Mouse (Mus musculus) embryonic stem cell, embryonic (primary cell): ENCODE measurements at regions not wholly inside any gene's neighbourhood (a gene's known extent, or its start where the extent isn't known, plus 50 kb on each side); places are given as distances from the start of the nearest gene placed in this dataset.

ENCODE experiments used
- CTCF ChIA-PET, 4 experiments: fragments of 300-600 bp in 2 of 4; fragments of 350-600 bp in 2 of 4; sonication (Branson Sonifier 250); formaldehyde crosslinking; loops; one replicate each; lab custom pipeline; 2022; ENCODE audit warnings: inconsistent platforms in 2 of 4; lab: Charles Lee
- POLR2A ChIA-PET, 4 experiments: fragments of 300-600 bp in 2 of 4; fragments of 350-600 bp in 2 of 4; sonication (Branson Sonifier 250); formaldehyde crosslinking; loops; one replicate each; lab custom pipeline; 2022; ENCODE audit warnings: antibody characterized with exemption in 4 of 4, inconsistent platforms in 1 of 4; lab: Charles Lee

GRCm38 (mm10) chr7:37159801-37160200, 461.9 kb downstream of the Tshz3 start:
- ChIA-PET CTCF (no interaction called here), POLR2A (no interaction called here)

- POLR2A ChIA-PET = interaction anchor here in 1 of 4 experiments (0.6 kb wide), 1 partner anchor 18 kb away, joined by 3 read pairs; no protein-coding TSS in a partner anchor
Measured at GRCm38 (mm10) chr7:37168883-37169282, 471.0 kb downstream of the Tshz3 start.

GRCm38 (mm10) chr7:37175746-37176145, 477.8 kb downstream of the Tshz3 start:
- CTCF ChIA-PET = no interaction called here
- POLR2A ChIA-PET = interaction anchor here in 3 of 4 experiments (0.6 to 1.0 kb wide), 4 partner anchors 38 to 434 kb away, joined by 3 to 4 read pairs (median 3); no protein-coding TSS in a partner anchor

More at GRCm38 (mm10) chr7:37168883-37169282, 471.0 kb downstream of the Tshz3 start:
- CTCF ChIA-PET = no interaction called here

DNA sequence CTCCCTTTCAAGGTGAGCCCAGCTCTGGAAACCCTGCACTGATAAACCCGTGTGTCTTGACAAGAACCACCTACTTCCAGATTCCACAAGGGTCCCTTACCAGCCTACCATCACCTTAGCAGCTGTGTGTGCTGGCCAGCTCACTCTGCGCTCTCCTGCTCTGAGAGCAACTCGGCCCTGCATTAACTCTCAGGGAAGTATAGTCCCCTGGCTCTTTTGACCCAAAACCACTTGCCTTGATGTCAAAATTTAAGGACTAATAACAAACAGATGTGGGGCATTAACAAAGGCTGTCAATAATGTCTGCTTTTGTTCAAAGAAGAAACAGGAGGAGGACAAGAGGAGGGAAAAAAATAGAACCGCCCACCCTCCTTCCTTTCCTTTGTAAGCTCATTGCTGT, 480.3 kb downstream of the Tshz3 start:
- POLR2A ChIA-PET = no interaction called here
- CTCF ChIA-PET = no interaction called here

DNA sequence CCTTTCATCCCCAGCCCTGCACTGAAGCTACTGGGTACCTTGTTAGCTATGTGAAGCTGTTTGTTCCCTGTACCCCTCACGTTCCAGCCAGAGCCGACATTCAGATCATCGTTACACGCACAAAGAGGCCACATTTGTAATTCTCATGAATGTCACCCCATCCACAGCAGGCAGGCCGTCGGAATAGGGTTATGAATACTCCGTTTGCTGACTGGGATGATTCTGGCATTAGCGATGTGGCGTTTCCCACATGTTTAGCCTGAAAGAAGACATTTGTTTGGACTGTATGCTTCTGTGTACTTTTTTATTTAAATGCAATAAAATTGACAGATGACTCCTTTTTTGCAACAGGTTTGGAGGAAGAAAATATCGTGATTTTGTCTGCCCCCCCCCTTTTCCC, 482.0 kb downstream of the Tshz3 start:
- ChIA-PET POLR2A (no interaction called here), CTCF (no interaction called here)

GRCm38 (mm10) chr7:37180416-37180815, 482.5 kb downstream of the Tshz3 start:
- ChIA-PET POLR2A (no interaction called here), CTCF (no interaction called here)

GRCm38 (mm10) chr7:37181109-37181508, 483.2 kb downstream of the Tshz3 start:
- CTCF ChIA-PET = interaction anchor here in 1 of 4 experiments (0.5 kb wide), 1 partner anchor 591 kb away, joined by 3 read pairs; no protein-coding TSS in a partner anchor
- POLR2A ChIA-PET = no interaction called here

- POLR2A ChIA-PET = no interaction called here
Measured at GRCm38 (mm10) chr7:37192536-37192935, 494.6 kb downstream of the Tshz3 start.

DNA sequence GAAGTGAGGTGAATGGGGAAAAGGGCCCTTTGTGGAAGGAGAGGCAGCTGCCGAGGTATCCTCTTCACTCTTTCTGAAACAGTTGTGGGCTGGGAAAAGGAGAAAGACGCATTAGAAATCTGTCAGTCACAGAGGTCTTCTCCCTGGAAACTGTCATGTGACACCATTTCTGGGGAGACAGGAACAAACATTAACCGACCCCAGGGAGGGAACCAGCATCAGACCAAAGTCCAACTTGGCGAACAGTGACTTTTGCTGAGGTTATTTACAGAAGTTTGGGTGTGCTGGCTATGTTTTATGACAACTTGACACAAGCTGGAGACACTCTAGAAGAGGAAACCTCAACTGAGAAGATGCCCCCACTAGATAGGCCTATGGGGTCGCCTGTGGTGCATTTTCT, 506.9 kb downstream of the Tshz3 start:
- POLR2A ChIA-PET = no interaction called here

More at GRCm38 (mm10) chr7:37192536-37192935, 494.6 kb downstream of the Tshz3 start:
- CTCF ChIA-PET = no interaction called here

GRCm38 (mm10) chr7:37208305-37208704, 510.4 kb downstream of the Tshz3 start:
- ChIA-PET POLR2A (no interaction called here), CTCF (no interaction called here)

More for the DNA sequence above, 506.9 kb downstream of the Tshz3 start:
- CTCF ChIA-PET = no interaction called here

- ChIA-PET CTCF (interaction anchor here in 2 of 4 experiments (0.7 to 1.0 kb wide), 2 partner anchors 27 to 45 kb away, joined by 3 to 5 read pairs; no protein-coding TSS in a partner anchor), POLR2A (interaction anchor here in 2 of 4 experiments (1.0 to 1.4 kb wide), 2 partner anchors 9 to 38 kb away, joined by 3 read pairs; no protein-coding TSS in a partner anchor)
Measured at GRCm38 (mm10) chr7:37213751-37214181, 515.8 kb downstream of the Tshz3 start.

- CTCF ChIA-PET = no interaction called here
- POLR2A ChIA-PET = no interaction called here
Measured at GRCm38 (mm10) chr7:37215498-37215897, 517.6 kb downstream of the Tshz3 start.

- POLR2A ChIA-PET = no interaction called here
- CTCF ChIA-PET = interaction anchor here in 1 of 4 experiments (0.5 kb wide), 1 partner anchor 101 kb away, joined by 8 read pairs; no protein-coding TSS in a partner anchor
Measured at GRCm38 (mm10) chr7:37220476-37220875, 522.6 kb downstream of the Tshz3 start.

DNA sequence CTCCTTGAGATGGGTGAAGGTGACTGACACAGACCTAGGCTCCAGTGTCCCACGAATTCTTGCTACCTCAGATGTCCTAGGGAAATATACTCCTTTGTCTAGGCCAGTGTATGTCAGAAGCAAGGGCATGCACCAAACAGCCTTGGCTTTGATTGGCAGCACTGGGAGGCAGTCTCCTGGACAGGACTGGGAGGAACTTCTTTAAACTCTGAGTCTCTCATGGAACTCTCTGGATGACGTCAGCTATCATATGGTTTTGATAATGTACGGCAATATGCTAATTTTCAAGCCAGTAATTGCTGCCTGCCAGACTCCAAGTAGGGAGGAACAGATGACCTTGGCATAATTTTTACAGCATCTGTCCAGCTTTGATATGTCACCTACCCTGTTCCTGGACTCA, 528.5 kb downstream of the Tshz3 start:
- ChIA-PET POLR2A (interaction anchor here in 1 of 4 experiments (1.3 kb wide), 1 partner anchor 10 kb away, joined by 3 read pairs; no protein-coding TSS in a partner anchor), CTCF (no interaction called here)

DNA sequence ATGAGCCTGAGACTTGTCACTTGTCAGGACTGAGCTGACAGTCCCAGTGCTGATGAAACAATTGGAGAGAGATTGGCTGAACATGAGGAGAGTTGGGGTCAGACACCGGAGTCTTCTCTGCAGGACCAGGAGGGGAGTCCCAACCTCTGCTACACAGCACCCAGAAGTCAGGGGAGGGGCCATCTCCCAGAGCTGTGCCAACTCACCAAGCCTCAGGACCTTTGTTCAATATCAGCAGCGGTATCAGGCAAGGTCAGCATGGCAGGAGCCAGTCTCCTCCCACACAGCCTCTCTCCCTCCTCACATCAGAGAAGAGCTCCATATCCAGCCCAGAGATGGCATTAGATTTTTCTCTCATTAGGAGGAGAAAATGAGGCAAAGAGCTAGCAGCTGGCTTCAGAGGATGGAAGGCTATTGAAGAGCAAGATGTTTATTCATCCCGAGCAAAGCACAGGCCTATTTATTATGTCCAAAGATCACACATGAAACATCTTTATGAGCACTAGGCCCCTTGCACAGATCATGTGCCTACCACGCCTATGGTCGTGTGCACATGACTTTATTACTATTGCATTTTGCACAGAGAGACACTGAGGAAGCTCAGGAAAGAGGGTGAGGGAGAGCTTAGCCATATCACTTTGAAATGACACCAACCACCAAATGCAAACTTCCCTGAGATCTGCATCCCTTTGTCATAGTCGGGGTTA, 532.9 kb downstream of the Tshz3 start:
- ChIA-PET POLR2A (no interaction called here), CTCF (no interaction called here)

DNA sequence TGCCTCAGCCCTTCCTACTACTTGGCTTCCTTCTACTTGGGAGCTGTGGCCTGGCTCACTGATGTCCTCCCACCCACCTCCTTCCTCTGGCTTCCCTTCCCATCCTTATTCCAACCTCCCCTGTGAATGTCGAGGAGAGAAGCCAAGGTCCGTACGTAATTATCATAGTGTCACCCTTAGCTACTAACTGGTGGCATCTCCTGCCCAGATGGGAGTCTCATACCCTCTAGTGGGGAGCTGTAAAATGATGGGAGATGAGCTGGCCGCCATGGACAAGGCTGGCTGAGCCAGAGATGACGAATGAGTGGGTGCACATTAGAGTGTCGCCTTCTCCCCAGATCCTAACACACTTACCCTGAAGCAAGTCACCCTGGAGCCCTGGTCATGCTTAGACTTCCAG, 532.6 kb downstream of the Zfp536 start:
- CTCF ChIA-PET = interaction anchor here in 1 of 4 experiments (0.5 kb wide), 1 partner anchor 28 kb away, joined by 5 read pairs; no protein-coding TSS in a partner anchor
- POLR2A ChIA-PET = interaction anchor here in 1 of 4 experiments (0.6 kb wide), 1 partner anchor 655 kb away, joined by 5 read pairs; no protein-coding TSS in a partner anchor

DNA sequence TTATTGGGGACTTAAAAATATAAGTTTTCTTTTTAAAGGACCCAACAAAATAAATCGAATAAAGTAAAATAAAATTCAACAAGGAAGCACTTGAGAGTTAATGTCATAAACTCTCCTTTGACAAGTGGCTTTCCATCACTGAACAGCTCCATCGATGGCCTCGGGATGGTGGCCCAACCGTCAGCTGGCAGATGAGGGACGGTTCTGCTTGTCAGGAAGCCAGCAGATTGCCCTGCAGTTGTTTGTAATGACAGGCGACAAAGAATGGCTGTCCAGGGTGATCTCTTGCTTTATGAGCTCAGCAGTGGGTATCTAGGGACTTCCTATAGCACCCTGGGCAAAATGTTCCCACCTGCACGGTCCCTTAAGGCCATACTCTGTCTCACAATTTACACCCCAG, 531.7 kb downstream of the Zfp536 start:
- POLR2A ChIA-PET = no interaction called here

GRCm38 (mm10) chr7:37242476-37242875, 531.0 kb downstream of the Zfp536 start:
- POLR2A ChIA-PET = no interaction called here

More for the DNA sequence above, 531.7 kb downstream of the Zfp536 start:
- CTCF ChIA-PET = interaction anchor here in 1 of 4 experiments (0.5 to 0.9 kb wide), 3 partner anchors 18 to 832 kb away, joined by 3 to 4 read pairs (median 3); no protein-coding TSS in a partner anchor

GRCm38 (mm10) chr7:37246156-37246555, 527.3 kb downstream of the Zfp536 start:
- CTCF ChIA-PET = no interaction called here
- POLR2A ChIA-PET = interaction anchor here in 1 of 4 experiments (1.5 kb wide), 1 partner anchor 10 kb away, joined by 3 read pairs; no protein-coding TSS in a partner anchor

More at GRCm38 (mm10) chr7:37242476-37242875, 531.0 kb downstream of the Zfp536 start:
- CTCF ChIA-PET = no interaction called here

DNA sequence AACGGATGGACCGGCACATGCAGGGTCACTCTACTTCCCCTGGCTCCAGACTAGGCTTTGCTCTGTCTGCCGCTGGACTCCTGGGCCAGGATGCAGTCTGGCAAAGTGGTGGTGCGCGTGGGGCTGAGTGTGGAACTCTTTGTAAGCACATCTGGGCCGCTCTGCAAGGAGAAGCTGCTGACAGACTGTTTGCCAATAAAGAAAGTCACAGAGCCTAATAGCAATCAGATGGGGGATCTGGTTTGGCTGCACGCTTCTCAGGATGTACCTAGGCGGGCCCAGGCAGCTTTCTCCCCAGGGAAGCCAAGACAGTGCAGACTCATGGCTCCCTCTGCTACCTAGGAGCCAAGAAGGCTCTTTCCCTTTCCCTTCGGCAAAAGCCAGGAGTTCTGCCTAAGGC, 519.0 kb downstream of the Zfp536 start:
- ChIA-PET CTCF (no interaction called here), POLR2A (no interaction called here)
